Mouse (Mus musculus): ENCODE measurements around the gene Agps. TPM values are rescaled to one million over a fixed set of nuclear protein-coding genes. Genes with fewer than 3 reads are reported as not detected.
A peak's percentile ranks its signal among the peaks of the same experiment; 100 is the strongest.
"Not testable (repeated sequence)": the region's sequence is repeated elsewhere in the genome, so short reads cannot be mapped to it uniquely, and the experiment has no call there.

Gene Agps
- total RNA-seq, 2 experiments from 2014 or later: 13.2 to 39.4 TPM

GRCm38 (mm10) chr2:75964972-75965371 is 133.0 kb downstream of the Agps start:
- ATAC-seq (replicated peaks; ENCODE audit: low FRiP score, poor library complexity, severe bottlenecking): no peak

- ATAC-seq (replicated peaks; ENCODE audit: low FRiP score, poor library complexity, severe bottlenecking): no peak
Measured at GRCm38 (mm10) chr2:75974131-75974530, 142.2 kb downstream of the Agps start.

GRCm38 (mm10) chr2:75976070-75976469 is 144.1 kb downstream of the Agps start:
- not testable (repeated sequence) for ATAC-seq (replicated peaks; ENCODE audit: low FRiP score, poor library complexity, severe bottlenecking)

DNA sequence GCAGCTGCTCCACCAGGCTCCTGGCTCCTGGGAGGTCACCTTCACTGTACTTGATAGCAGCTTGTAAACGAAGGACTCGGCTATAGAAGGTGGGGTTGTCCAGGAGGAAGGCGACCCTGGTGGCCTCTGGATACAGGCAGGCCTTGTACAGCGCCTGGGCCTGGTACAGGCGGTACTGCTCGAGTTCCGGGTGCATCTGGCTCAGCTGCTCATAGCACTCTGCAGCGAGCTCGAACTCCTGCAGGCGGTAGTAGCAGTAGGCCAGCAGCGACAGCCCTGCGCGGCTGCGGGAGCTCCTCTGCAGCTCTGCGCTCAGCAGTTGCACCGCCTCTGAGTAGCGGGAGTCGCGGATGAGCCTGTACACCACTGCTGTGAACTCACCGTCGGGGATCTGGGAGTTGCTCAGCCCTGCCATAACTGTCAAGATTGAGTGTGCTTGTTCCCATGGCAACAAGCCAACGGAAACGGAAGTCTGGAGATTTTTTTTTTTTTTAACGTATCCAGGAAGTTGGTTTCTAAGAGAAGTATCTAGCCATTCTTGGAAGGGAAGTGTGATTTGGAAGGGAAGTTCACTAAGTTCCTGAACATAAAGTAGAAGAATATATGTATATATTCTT is 145.9 kb downstream of the Agps start, which contains the start of gene Ttc30a2:
Ttc30a2 (minus strand) TSS at position 419 of the 617 bp plus-strand sequence.
- peak; percentile 70 for ATAC-seq (replicated peaks; ENCODE audit: low FRiP score, poor library complexity, severe bottlenecking)

Other genes starting within 250 kb of the Agps start
- 321 and 355 TPM in 2 replicates for gene Hnrnpa3, start 172.9 kb upstream of the Agps start, total RNA-seq (2015; ENCODE audit: low replicate concordance)
- 329 and 477 TPM in 2 replicates for gene Hnrnpa3, start 172.9 kb upstream of the Agps start, total RNA-seq (2017; ENCODE audit: low replicate concordance)
- 83.6 and 99.3 TPM in 2 replicates for gene Nfe2l2, start 127.5 kb upstream of the Agps start, total RNA-seq (2015; ENCODE audit: low replicate concordance)
- gene Nfe2l2, start 127.5 kb upstream of the Agps start, total RNA-seq (2017; ENCODE audit: low replicate concordance): 63.1 and 65.1 TPM in 2 replicates
- gene Ttc30b, start 106.4 kb downstream of the Agps start, total RNA-seq (2015; ENCODE audit: low replicate concordance): 1.4 TPM in 1 of 2 replicates, not detected in the other
- gene Ttc30b, start 106.4 kb downstream of the Agps start, total RNA-seq (2017; ENCODE audit: low replicate concordance): not detected in 2 replicates
- gene Ttc30a2, start 146.0 kb downstream of the Agps start, total RNA-seq (2015; ENCODE audit: low replicate concordance): not detected in 2 replicates
- not detected in 2 replicates for gene Ttc30a2, start 146.0 kb downstream of the Agps start, total RNA-seq (2017; ENCODE audit: low replicate concordance)
- gene Ttc30a1, start 149.8 kb downstream of the Agps start, total RNA-seq (2015; ENCODE audit: low replicate concordance): 0.84 and 2.2 TPM in 2 replicates
- 0.45 and 0.51 TPM in 2 replicates for gene Ttc30a1, start 149.8 kb downstream of the Agps start, total RNA-seq (2017; ENCODE audit: low replicate concordance)